Mouse (Mus musculus) erythroid progenitor cell, adult 5-6 weeks (primary cell): ENCODE results near the gene Commd2. TPM values are rescaled to one million over a fixed set of nuclear protein-coding genes. Genes with fewer than 3 reads are reported as not detected.

Experiments
- ATAC-seq: replicated peaks from 2 replicates; pipeline ENCODE4 v1.8.0; 2016; ENCODE audit warnings: moderate number of reproducible peaks, mild to moderate bottlenecking, moderate TSS enrichment, inconsistent platforms; ENCODE audit not compliant: poor library complexity, low FRiP score, severe bottlenecking
- total RNA-seq, 2 experiments: library from RNA; stranded (forward) in 1 of 2; stranded (reverse) in 1 of 2; fragments of 150-400 nt in 1 of 2; fragments of 186-747, 209-891 nt in 1 of 2; gene quantifications; 2 replicates each; pipeline versions ENCODE4 v1.2.3 to v1.2.4; 2015 to 2017; ENCODE audit warnings: low replicate concordance in 2 of 2

Gene Commd2
- total RNA-seq, 2 experiments from 2014 or later, result 0.45 to 14.3 TPM

DNA sequence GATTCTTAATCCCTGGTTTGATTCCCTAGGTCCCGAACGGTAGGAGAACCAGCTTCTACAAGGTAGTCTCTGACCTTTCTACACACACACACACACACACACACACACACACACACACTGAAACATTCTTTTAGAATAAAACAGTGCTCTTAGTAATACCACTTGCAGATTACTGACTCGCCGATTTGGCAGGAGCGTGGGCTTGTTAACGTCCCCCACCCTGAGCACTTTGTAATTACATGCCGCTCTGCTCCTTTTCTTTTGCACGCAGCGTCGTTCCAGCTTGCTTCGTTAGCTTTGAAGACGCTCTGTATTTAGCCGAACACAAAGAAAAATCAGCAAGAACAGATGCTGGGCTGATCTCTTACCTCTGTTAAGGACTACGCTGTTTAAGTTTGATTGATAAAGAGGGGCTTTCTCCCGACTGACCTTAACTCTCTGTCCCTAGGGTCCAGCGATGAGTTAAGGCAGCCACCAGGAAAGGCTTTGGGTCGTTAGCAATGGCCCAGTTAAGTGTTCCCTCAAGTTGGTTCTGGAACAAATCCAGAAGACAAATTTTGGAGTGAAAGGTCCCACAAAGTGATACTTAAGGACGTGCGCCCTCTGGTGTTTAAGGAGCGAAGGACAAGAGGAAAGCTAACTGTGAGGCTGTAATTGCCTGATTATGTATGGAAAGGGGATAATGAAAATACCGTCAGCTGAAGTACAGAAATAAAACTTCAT is 26.1 kb downstream of the Commd2 start:
- no peak for ATAC-seq

DNA sequence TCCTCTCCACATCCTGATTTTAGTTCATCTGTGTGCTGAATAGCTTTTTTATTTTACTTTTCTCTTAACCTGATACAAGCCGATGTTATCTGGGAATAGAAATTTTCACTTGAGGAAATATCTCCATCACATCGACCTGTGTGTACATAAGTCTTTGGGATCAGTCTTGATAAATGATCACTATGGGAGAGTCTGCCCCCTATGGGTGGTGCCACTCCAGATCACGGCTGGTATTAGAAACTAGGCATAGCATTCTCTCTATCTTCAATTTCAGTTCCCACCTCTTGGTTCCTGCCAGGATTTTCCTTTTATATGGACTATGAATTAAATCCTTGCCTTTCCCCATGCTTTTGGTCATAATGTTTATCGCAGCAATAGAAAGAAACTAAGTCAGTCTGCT is 31.8 kb downstream of the Commd2 start:
- no peak for ATAC-seq

DNA sequence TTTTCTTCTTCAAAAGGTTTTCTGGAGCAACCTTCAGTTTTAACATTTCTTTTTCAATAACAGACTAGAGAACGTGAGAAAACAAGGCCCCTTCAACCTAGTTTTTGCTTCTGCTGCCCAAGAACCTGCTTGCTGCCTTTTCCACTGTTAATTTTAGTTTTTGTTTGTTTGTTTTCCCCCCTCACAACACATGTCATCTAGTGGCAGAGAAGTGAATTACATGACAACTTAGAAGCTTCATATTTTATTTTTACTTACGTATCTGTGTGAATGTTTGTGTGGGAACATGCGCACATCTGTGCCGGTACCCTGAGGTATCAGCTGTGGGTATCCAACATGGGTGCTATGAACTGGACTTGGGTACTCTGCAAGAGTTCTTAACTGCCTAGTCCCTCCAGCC is 35.9 kb downstream of the Commd2 start:
- ATAC-seq, result no peak

DNA sequence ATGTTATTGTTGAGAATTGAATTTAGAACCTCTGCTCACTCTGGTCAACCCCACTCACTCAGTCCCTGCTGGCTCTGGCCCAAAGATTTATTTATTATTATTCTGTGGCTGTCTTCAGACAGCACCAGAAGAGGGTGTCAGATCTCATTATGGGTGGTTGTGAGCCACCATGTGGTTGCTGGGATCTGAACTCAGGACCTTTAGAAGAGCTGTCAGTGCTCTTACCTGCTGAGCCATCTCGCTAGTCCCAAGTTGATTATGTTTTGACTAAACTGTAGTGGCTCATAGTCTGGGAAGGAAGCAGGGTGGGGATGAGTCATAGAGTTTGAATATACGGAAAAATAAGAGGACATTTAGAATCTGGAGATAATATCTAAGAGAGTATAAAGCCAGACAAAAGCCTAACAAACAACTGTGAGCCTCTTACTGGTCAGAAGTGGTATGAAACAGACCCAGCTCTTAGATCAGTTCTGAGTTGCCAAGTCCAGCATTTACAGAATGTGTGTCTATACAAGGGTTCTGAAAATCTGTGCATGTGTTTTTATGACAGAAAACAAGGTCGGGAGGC is 39.0 kb downstream of the Commd2 start:
- ATAC-seq, result no peak

DNA sequence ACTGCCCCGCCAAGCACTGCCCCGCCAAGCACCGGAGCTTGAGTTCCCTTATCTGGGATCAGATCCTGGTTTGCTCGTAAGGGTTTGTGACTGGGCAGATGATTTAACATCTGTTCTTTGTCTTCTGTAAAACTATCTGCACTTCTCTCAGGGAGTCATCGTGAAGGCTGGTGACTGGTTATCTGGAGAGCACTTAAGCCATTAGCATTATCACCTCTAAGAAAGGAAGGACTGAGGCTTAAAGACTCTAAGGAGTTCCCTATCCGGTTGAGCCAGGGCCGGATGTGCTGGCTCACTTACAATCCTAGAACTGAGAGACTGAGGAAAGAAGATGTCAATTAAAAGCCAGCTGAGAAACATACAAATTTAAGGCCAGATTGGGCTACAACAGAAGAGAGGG is 39.7 kb downstream of the Commd2 start:
- ATAC-seq, result no peak

DNA sequence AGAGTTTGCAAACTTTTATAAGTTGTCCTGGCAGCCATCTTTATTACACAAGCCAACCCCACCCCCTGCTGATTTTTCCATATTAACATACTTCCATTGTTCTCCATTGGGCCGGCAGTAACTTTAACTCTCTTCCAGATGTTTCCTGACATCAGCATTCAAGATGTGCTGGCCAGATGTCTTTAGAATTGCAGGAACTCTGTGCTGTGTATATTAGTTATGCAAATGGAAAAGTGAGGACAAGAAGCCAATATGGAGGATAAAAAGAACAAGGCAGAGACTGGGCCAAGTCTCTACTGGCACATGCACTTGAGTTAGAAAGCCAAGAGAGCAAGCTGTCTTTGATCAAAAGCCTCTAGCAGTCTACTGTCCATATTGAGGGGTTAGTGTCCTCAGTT is 46.9 kb downstream of the Commd2 start:
- no peak for ATAC-seq

DNA sequence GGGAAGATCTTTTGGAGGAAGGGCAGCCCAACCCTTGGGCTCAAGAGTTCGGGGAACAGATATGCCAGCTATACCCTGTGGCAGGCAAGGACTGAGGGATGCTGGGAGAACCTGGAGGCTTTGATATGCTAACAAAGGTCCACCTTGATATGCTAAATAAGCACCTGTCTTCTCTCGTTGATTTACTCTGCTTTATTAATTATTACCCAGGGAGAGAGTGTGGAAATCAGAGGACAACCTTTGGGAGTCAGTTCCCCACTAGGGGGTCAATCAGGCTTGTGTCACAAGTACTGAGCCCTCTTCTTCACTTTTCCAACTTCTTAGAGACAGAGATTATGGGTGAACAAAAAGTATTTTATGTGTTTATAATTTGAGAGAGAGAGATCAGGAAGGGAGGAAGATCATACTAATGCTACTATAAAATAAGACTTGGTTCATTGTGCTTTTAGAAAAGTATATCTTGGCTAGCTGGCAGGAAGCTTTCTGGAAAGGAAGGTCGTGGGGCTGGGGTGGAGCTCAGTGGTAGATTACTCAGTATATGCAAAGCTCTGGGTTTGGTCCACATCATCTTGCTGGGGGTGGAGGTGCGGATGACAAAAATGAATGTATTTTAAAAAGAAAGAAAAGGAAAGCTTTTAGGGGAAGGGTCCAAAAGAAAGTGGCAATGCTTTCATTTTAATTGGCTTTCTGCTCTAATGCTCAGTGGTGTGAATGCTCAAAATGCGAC is 47.5 kb downstream of the Commd2 start:
- no peak for ATAC-seq

DNA sequence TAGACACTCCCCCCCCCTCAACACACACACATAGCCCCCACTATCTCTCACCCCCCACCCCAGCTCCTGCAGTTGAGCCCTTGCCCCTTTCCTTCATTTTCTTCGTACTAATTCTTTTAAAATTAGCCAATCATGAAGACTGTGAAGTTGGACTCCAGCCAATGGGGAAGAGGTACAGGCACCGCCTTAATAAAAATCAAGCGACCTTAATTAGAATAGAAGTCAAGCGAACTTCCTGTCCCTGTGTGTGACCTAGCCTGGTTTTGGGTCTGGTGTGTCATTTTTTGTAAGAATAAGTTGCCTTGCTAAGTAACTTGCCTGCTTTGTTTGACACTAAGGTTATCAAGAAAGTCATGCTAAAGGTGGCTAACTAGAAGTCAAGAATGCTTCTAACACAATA is 48.9 kb downstream of the Commd2 start:
- no peak for ATAC-seq

DNA sequence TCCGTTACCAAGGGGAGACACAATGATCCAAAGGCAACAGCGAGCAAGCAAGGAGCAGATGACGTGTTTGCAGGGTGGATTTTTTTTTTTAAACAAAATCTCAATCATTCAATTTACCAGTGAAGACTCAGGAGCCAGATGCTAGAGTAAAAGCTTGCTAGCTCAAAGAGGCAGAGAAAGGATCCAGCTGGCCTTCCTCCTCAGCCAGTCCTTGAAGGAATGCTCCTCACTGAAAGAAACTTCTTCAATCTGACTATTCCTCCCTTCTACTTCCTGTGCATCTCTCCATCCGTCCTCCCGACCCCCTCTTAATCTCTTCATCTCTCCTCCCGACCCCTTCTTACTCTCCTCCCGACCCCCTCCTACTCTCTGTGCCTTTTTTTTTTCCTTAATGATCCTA is 54.9 kb downstream of the Commd2 start:
- ATAC-seq, result no peak

DNA sequence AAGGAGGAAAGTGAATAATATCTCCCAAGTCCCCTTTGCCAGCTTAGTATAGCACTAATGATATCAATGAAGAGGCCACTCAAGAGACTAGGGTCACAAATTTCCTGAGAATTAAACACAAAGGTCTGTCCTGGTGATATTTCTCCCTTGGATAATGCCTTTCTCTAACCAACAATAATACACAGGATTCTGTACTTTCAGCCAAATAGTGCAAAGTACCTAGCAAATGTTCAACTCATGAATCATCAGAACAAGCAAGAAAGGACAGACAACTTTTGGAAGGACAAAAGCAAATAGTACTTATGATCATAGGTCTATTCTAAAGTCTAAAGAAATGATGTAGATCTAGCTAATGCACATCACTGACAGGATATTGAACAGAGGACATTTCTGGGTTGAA is 56.0 kb downstream of the Commd2 start:
- no peak for ATAC-seq

Other genes starting within 250 kb of the Commd2 start
- not detected in 2 replicates for gene Tm4sf4, start 226.4 kb downstream of the Commd2 start, total RNA-seq (2015; ENCODE audit: low replicate concordance)
- gene Tm4sf4, start 226.4 kb downstream of the Commd2 start, total RNA-seq (2017; ENCODE audit: low replicate concordance), result not detected in 2 replicates
- gene Wwtr1, start 75.8 kb downstream of the Commd2 start, total RNA-seq (2015; ENCODE audit: low replicate concordance), result not detected in 2 replicates
- 0.26 TPM in 1 of 2 replicates, not detected in the other for gene Wwtr1, start 75.8 kb downstream of the Commd2 start, total RNA-seq (2017; ENCODE audit: low replicate concordance)
- not detected in 2 replicates for gene Ankub1, start 41.1 kb upstream of the Commd2 start, total RNA-seq (2015; ENCODE audit: low replicate concordance)
- not detected in 2 replicates for gene Ankub1, start 41.1 kb upstream of the Commd2 start, total RNA-seq (2017; ENCODE audit: low replicate concordance)
- gene Rnf13, start 84.3 kb upstream of the Commd2 start, total RNA-seq (2015; ENCODE audit: low replicate concordance), result 9.4 and 20.5 TPM in 2 replicates
- gene Rnf13, start 84.3 kb upstream of the Commd2 start, total RNA-seq (2017; ENCODE audit: low replicate concordance), result 7.5 and 14.2 TPM in 2 replicates
- gene Pfn2, start 196.4 kb upstream of the Commd2 start, total RNA-seq (2015; ENCODE audit: low replicate concordance), result 1.1 TPM in 1 of 2 replicates, not detected in the other
- not detected in 2 replicates for gene Pfn2, start 196.4 kb upstream of the Commd2 start, total RNA-seq (2017; ENCODE audit: low replicate concordance)